Mouse (Mus musculus) thymus, postnatal 36 days (tissue): ENCODE data around the gene Cab39l.
"Not testable (repeated sequence)": the region's sequence is repeated elsewhere in the genome, so short reads cannot be mapped to it uniquely, and the experiment has no call there.

Source experiments
- DNase-seq, 2 experiments: peaks; one replicate each; pipeline ENCODE4 v3.0.0; 2022; ENCODE audit warnings: mixed read lengths in 2 of 2

Gene Cab39l

GRCm38 (mm10) chr14:59440558-59441471, at the start of gene Cab39l, which contains the start of gene Setdb2:
TSS of gene Cab39l (plus strand) at chr14:59440972.
TSS of gene Setdb2 (minus strand) at chr14:59440884.
- DNase-seq: peak; percentile 95 to 97

- DNase-seq: no peak
These were observed 45.5 kb upstream of the Cab39l start, which contains the start of gene Phf11c for GRCm38 (mm10) chr14:59395281-59395680. TSS of gene Phf11c (minus strand) at chr14:59395381.

- peak; percentile 22 to 27 for DNase-seq
These were observed 43.8 kb upstream of the Cab39l start for GRCm38 (mm10) chr14:59396999-59397398.

GRCm38 (mm10) chr14:59414979-59415378, 25.8 kb upstream of the Cab39l start:
- not testable (repeated sequence) for DNase-seq

GRCm38 (mm10) chr14:59418171-59418570, 22.6 kb upstream of the Cab39l start:
- no peak for DNase-seq

GRCm38 (mm10) chr14:59422912-59423663, 17.7 kb upstream of the Cab39l start:
- no peak for DNase-seq

GRCm38 (mm10) chr14:59430556-59430955, 10.2 kb upstream of the Cab39l start:
- no peak for DNase-seq

- DNase-seq: no peak
These were observed 6.9 kb upstream of the Cab39l start for GRCm38 (mm10) chr14:59433902-59434301.

GRCm38 (mm10) chr14:59435206-59435605, 5.6 kb upstream of the Cab39l start:
- DNase-seq: no peak

- no peak for DNase-seq
These were observed 3.4 kb upstream of the Cab39l start for GRCm38 (mm10) chr14:59437398-59437797.

- no peak for DNase-seq
These were observed 2.3 kb upstream of the Cab39l start for GRCm38 (mm10) chr14:59438505-59438904.

GRCm38 (mm10) chr14:59440039-59440438, 733 bp upstream of the Cab39l start:
- no peak for DNase-seq

GRCm38 (mm10) chr14:59441472-59441805, 667 bp downstream of the Cab39l start:
- DNase-seq: peak in 1 of 2 experiments; percentile 12

GRCm38 (mm10) chr14:59445421-59445820, 4.6 kb downstream of the Cab39l start:
- no peak for DNase-seq

GRCm38 (mm10) chr14:59447981-59448380, 7.2 kb downstream of the Cab39l start:
- DNase-seq: no peak

- no peak for DNase-seq
These were observed 25.7 kb downstream of the Cab39l start for GRCm38 (mm10) chr14:59466503-59466902.

GRCm38 (mm10) chr14:59467798-59468197, 27.0 kb downstream of the Cab39l start:
- DNase-seq: no peak

- DNase-seq: no peak
These were observed 30.0 kb downstream of the Cab39l start for GRCm38 (mm10) chr14:59470781-59471180.

GRCm38 (mm10) chr14:59478699-59479098, 37.9 kb downstream of the Cab39l start:
- no peak for DNase-seq

- no peak for DNase-seq
These were observed 44.6 kb downstream of the Cab39l start for GRCm38 (mm10) chr14:59485247-59485810.

GRCm38 (mm10) chr14:59492376-59492775, 51.6 kb downstream of the Cab39l start:
- DNase-seq: no peak

GRCm38 (mm10) chr14:59497928-59498327, 57.2 kb downstream of the Cab39l start:
- DNase-seq: no peak

GRCm38 (mm10) chr14:59504831-59505230, 64.1 kb downstream of the Cab39l start:
- DNase-seq: no peak
